Mouse (Mus musculus) stomach, postnatal 0 days (tissue): ENCODE measurements around the gene Kcnab2. TPM values are rescaled to one million over a fixed set of nuclear protein-coding genes. Genes with fewer than 3 reads are reported as not detected.

ENCODE experiments used
- ATAC-seq: fragments of 200-750 bp; cut with Nextera tagmentation; 2 replicates; pipeline ENCODE4 v1.8.0; 2017; ENCODE audit not compliant: low FRiP score, low TSS enrichment
- DNase-seq: peaks from one replicate; pipeline ENCODE4 v3.0.0-alpha.2; 2016; ENCODE audit warnings: low spot score
- H3K27ac ChIP-seq: fragments of 300-500 bp; sonication (generic); replicated peaks from 2 replicates; pipeline ENCODE4 v1.5.1; 2014; ENCODE audit warnings: mild to moderate bottlenecking, control low read depth
- H3K27me3 ChIP-seq: fragments of 300-500 bp; sonication (generic); 2 replicates; pipeline ENCODE4 v1.6.1; 2014; ENCODE audit warnings: low read length; ENCODE audit not compliant: control insufficient read depth, insufficient read depth
- H3K36me3 ChIP-seq: fragments of 300-500 bp; sonication (generic); 2 replicates; pipeline ENCODE4 v1.6.1; 2014; ENCODE audit warnings: low read length, mixed read lengths; ENCODE audit not compliant: control insufficient read depth, insufficient read depth
- H3K4me1 ChIP-seq: fragments of 300-500 bp; sonication (generic); replicated peaks from 2 replicates; pipeline ENCODE4 v1.6.1; 2014; ENCODE audit warnings: antibody characterized with exemption; ENCODE audit not compliant: control insufficient read depth, insufficient read depth
- H3K4me2 ChIP-seq: fragments of 300-500 bp; sonication (generic); replicated peaks from 2 replicates; pipeline ENCODE4 v1.6.1; 2014; ENCODE audit warnings: low read depth, mild to moderate bottlenecking, control low read depth, moderate library complexity
- H3K4me3 ChIP-seq: fragments of 300-500 bp; sonication (generic); 2 replicates; pipeline ENCODE4 v1.5.1; 2014; ENCODE audit warnings: low read depth, low read length, control low read depth
- H3K9ac ChIP-seq: fragments of 300-500 bp; sonication (generic); 2 replicates; pipeline ENCODE4 v1.6.1; 2014; ENCODE audit warnings: mild to moderate bottlenecking, low read length, control low read depth, mixed read lengths
- H3K9me3 ChIP-seq: fragments of 300-500 bp; sonication (generic); 2 replicates; pipeline ENCODE4 v1.6.1; 2016; ENCODE audit warnings: low read length; ENCODE audit not compliant: control insufficient read depth
- CTCF ChIP-seq: IDR thresholded peaks from 2 replicates; pipeline ENCODE4 v1.5.1; 2016; ENCODE audit warnings: antibody characterized with exemption, low read depth, mild to moderate bottlenecking, moderate library complexity
- EP300 ChIP-seq: optimal IDR thresholded peaks from 2 replicates; pipeline ENCODE3; 2016; ENCODE audit warnings: antibody characterized with exemption
- WGBS: fragments of 180-500 bp; shearing (Covaris S2); extraction: QIAGEN DNeasy Blood & Tissue Kit; methylation state at CpG from one replicate; pipeline ENCODE4 v1.1.7; 2014; 5-methylcytosine and 5-hydroxymethylcytosine counted together
- polyA plus RNA-seq: library from polyadenylated mRNA; unstranded; fragments of >200 nt; fragmentation: Nextera tagmentation; extraction: Ambion mirVana; gene quantifications from 2 replicates; pipeline ENCODE4 v1.2.1, GENCODE M21; 2015

The Kcnab2 gene
- polyA plus RNA-seq, 1 experiment from 2014 or later: 1.2 TPM

GRCm38 (mm10) chr4:152476427-152477023 lies 1.1 kb downstream of the Kcnab2 start, which contains the start of gene Nphp4:
Gene Nphp4 (plus strand): TSS chr4:152476706.
- peak within 1 kb of the TSS; percentile 78 for H3K4me2 ChIP-seq
- DNase-seq (no peak), ATAC-seq (no peak)
- peak within 1 kb of the TSS; percentile 75; the same call in 1 of the 2 replicates for H3K9ac ChIP-seq
- WGBS: 2% methylated on average over 18 of the region's 18 CpGs
- H3K36me3 ChIP-seq: no peaks in the 10 kb centered on the region
- H3K27me3 ChIP-seq: no peaks in the 10 kb centered on the region
- peak within 1 kb of the TSS; percentile 76 for H3K4me3 ChIP-seq
- H3K27ac ChIP-seq: no peak within 1 kb of the TSS
- H3K4me1 ChIP-seq: 0 out of 2 replicates have a peak, but pooled peaks cover 2% of the 10 kb centered on the region
- TF ChIP-seq EP300 (no peak), CTCF (no peak)
- H3K9me3 ChIP-seq: no peaks in the 10 kb centered on the region

DNA sequence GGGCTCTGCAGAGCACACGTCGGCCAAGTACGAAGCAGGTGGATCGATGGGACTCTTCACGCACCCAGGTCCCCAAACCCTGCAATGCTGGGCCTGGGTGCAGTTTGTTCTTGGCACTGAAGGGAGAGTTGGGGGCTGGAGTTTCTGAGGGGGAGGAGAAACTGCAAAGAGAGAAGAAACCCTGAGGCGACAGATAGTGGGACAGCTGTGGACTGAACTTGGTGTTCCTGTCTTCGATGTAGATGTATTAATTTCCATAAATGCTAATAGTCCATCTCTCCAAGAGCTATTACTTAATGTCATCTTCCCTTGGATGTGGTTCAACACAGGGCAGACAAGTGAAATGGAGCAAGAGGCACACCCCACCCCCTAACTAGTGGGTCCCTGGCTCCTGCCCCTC lies 1.7 kb downstream of the Kcnab2 start:
- ATAC-seq (no peak), DNase-seq (no peak)
- WGBS: 79% methylated on average over 7 of the region's 7 CpGs
- H3K4me3 ChIP-seq: no peak overlapping the region
- no peak overlapping the region for H3K27ac ChIP-seq
- no peak overlapping the region for H3K4me2 ChIP-seq
- 0 out of 2 replicates have a peak, but pooled peaks cover 2% of the 10 kb centered on the region for H3K4me1 ChIP-seq
- H3K27me3 ChIP-seq: no peaks in the 10 kb centered on the region
- H3K9ac ChIP-seq: no peak overlapping the region
- no peaks in the 10 kb centered on the region for H3K36me3 ChIP-seq
- TF ChIP-seq EP300 (no peak), CTCF (no peak)
- no peaks in the 10 kb centered on the region for H3K9me3 ChIP-seq

- H3K27me3 ChIP-seq: no peaks in the 10 kb centered on the region
- H3K27ac ChIP-seq: no peak overlapping the region
- no peaks in the 10 kb centered on the region for H3K9me3 ChIP-seq
- no peak for DNase-seq
- H3K4me1 ChIP-seq: no peaks in the 10 kb centered on the region
- H3K36me3 ChIP-seq: no peaks in the 10 kb centered on the region
- WGBS: 76% methylated on average over 6 of the region's 6 CpGs
- TF ChIP-seq CTCF: no peak
- no peak for TF ChIP-seq EP300
- H3K4me2 ChIP-seq: no peak overlapping the region
- no peak for ATAC-seq
- no peak overlapping the region for H3K9ac ChIP-seq
- H3K4me3 ChIP-seq: no peak overlapping the region
Measured at GRCm38 (mm10) chr4:152467951-152468350, 9.7 kb downstream of the Kcnab2 start.

DNA sequence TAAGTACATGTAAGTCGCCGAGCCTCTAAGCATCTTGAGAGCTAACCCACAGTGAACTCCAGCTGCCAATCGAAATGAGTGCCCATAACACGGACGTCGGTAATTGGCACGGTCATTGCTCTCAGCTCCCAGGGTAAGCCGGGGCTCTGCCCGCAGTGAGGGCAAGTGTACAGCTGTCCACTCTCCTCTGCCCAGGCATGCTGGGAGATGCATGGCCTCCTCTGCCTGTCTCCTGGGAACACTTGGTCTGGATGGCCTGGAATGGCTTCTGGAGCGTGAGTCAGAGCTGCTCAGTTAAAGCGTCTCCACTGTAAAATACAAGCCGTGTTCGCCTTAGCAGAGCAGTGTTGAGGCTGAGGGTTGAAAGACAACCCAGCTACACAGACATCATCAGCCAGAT lies 11.1 kb downstream of the Kcnab2 start:
- no peak overlapping the region for H3K27ac ChIP-seq
- no peaks in the 10 kb centered on the region for H3K4me1 ChIP-seq
- WGBS: 89% methylated on average over 13 of the region's 13 CpGs
- TF ChIP-seq EP300 (no peak), CTCF (no peak)
- no peak overlapping the region for H3K4me3 ChIP-seq
- ATAC-seq (no peak), DNase-seq (no peak)
- H3K4me2 ChIP-seq: no peak overlapping the region
- no peaks in the 10 kb centered on the region for H3K27me3 ChIP-seq
- H3K9ac ChIP-seq: no peak overlapping the region
- no peaks in the 10 kb centered on the region for H3K9me3 ChIP-seq
- H3K36me3 ChIP-seq: no peaks in the 10 kb centered on the region

DNA sequence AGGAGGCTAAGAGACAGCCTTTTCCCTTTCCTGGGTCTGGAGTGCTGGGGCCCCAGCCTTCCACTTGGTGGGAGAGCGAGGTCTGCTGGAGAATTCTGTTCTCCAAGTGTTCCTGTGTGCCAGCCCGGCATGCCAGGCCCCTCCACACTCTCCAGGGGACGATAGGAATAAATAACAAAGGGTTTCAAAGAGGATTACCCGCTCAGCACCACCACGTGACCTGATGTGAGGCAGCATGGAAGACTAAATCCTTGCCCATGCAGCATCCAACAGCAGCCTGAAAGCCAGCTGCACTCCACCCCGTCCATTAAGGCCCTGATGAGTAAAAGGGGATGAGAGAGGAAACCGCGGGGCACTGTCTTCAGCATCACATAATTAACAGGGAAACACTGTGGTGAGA lies 12.6 kb downstream of the Kcnab2 start:
- Histone ChIP-seq H3K9ac (no peak overlapping the region), H3K27ac (no peak overlapping the region), H3K4me1 (no peaks in the 10 kb centered on the region), H3K9me3 (no peaks in the 10 kb centered on the region), H3K4me2 (no peak overlapping the region), H3K36me3 (no peaks in the 10 kb centered on the region), H3K27me3 (no peaks in the 10 kb centered on the region), H3K4me3 (no peak overlapping the region)
- no peak for ATAC-seq
- DNase-seq: no peak
- WGBS: 27% methylated on average over 8 of the region's 8 CpGs
- no peak for TF ChIP-seq EP300
- TF ChIP-seq CTCF: no peak

- ATAC-seq (no peak), DNase-seq (no peak)
- WGBS: 83% methylated on average over 9 of the region's 9 CpGs
- Histone ChIP-seq H3K4me2 (no peak overlapping the region), H3K27me3 (no peaks in the 10 kb centered on the region), H3K9ac (no peak overlapping the region), H3K4me1 (no peaks in the 10 kb centered on the region), H3K9me3 (no peaks in the 10 kb centered on the region), H3K27ac (no peak overlapping the region), H3K36me3 (no peaks in the 10 kb centered on the region), H3K4me3 (no peak overlapping the region)
- TF ChIP-seq EP300: no peak
- no peak for TF ChIP-seq CTCF
Measured at GRCm38 (mm10) chr4:152463147-152463546, 14.5 kb downstream of the Kcnab2 start.
